Mouse (Mus musculus): ENCODE results near the gene Mical3.

Mical3 gene

GRCm38 (mm10) chr6:121108075-121108474 lies 22.7 kb downstream of the Mical3 start:
- no peak for DNase-seq

GRCm38 (mm10) chr6:121106711-121107405 lies 23.9 kb downstream of the Mical3 start:
- no peak for DNase-seq

- no peak for DNase-seq
These were observed 25.1 kb downstream of the Mical3 start for GRCm38 (mm10) chr6:121105726-121106125.

GRCm38 (mm10) chr6:121103406-121104171 lies 27.2 kb downstream of the Mical3 start:
- no peak for DNase-seq

- DNase-seq: no peak
These were observed 27.9 kb downstream of the Mical3 start for GRCm38 (mm10) chr6:121102941-121103340.

- no peak for DNase-seq
These were observed 28.7 kb downstream of the Mical3 start for GRCm38 (mm10) chr6:121102084-121102483.

GRCm38 (mm10) chr6:121101201-121101600 lies 29.6 kb downstream of the Mical3 start:
- DNase-seq: no peak

GRCm38 (mm10) chr6:121099831-121100230 lies 31.0 kb downstream of the Mical3 start:
- no peak for DNase-seq

- no peak for DNase-seq
These were observed 31.6 kb downstream of the Mical3 start for GRCm38 (mm10) chr6:121099228-121099608.

GRCm38 (mm10) chr6:121098511-121099227 lies 32.1 kb downstream of the Mical3 start:
- DNase-seq: no peak

GRCm38 (mm10) chr6:121098109-121098508 lies 32.7 kb downstream of the Mical3 start:
- no peak for DNase-seq

- no peak for DNase-seq
These were observed 33.9 kb downstream of the Mical3 start for GRCm38 (mm10) chr6:121096862-121097261.

GRCm38 (mm10) chr6:121096390-121096789 lies 34.4 kb downstream of the Mical3 start:
- no peak for DNase-seq

GRCm38 (mm10) chr6:121093662-121094408 lies 37.0 kb downstream of the Mical3 start:
- DNase-seq: no peak

GRCm38 (mm10) chr6:121090786-121091185 lies 40.0 kb downstream of the Mical3 start:
- DNase-seq: no peak

GRCm38 (mm10) chr6:121087586-121088245 lies 43.1 kb downstream of the Mical3 start:
- no peak for DNase-seq

GRCm38 (mm10) chr6:121087127-121087526 lies 43.7 kb downstream of the Mical3 start:
- no peak for DNase-seq

- DNase-seq: no peak
These were observed 44.6 kb downstream of the Mical3 start for GRCm38 (mm10) chr6:121086226-121086625.

- no peak for DNase-seq
These were observed 46.7 kb downstream of the Mical3 start for GRCm38 (mm10) chr6:121084050-121084480.

- no peak for DNase-seq
These were observed 48.7 kb downstream of the Mical3 start for GRCm38 (mm10) chr6:121082094-121082473.

GRCm38 (mm10) chr6:121081288-121082093 lies 49.3 kb downstream of the Mical3 start:
- peak; percentile 78 for DNase-seq

All from retina, postnatal 1 day (tissue).